Mouse (Mus musculus): ENCODE measurements around the gene Gm11037. TPM values are rescaled to one million over a fixed set of nuclear protein-coding genes. Genes with fewer than 3 reads are reported as not detected.

The Gm11037 gene
- polyA plus RNA-seq, 1 experiment from 2014 or later: not detected

- Histone ChIP-seq H3K9ac (no peak overlapping the region), H3K27ac (replicated peaks) (no peak overlapping the region), H3K4me3 (no peak overlapping the region), H3K4me1 (replicated peaks) (peaks cover 4% of the 10 kb centered on the region), H3K27me3 (no peaks in the 10 kb centered on the region), H3K4me2 (no peak overlapping the region), H3K9me3 (no peaks in the 10 kb centered on the region), H3K36me3 (no peaks in the 10 kb centered on the region)
- WGBS: 78% methylated on average over 10 of the region's 10 CpGs
- no peak for ATAC-seq (ENCODE audit: low read depth)
These were observed 997 bp upstream of the Gm11037 start for GRCm38 (mm10) chr2:131132111-131132888.

- no peak overlapping the region for H3K9ac ChIP-seq
These were observed 1.1 kb downstream of the Gm11037 start for GRCm38 (mm10) chr2:131134381-131134780.

GRCm38 (mm10) chr2:131134826-131135400 lies 1.6 kb downstream of the Gm11037 start:
- Histone ChIP-seq H3K36me3 (0 out of 2 replicates have a peak, but pooled peaks cover 3% of the 10 kb centered on the region), H3K4me3 (no peak overlapping the region), H3K9me3 (no peaks in the 10 kb centered on the region), H3K9ac (no peak overlapping the region), H3K27ac (replicated peaks) (peak overlapping the region; percentile 18; the same call in 1 of the 2 replicates), H3K27me3 (no peaks in the 10 kb centered on the region), H3K4me2 (no peak overlapping the region), H3K4me1 (replicated peaks) (no peaks in the 10 kb centered on the region)
- ATAC-seq (ENCODE audit: low read depth): no peak
- WGBS: 82% methylated on average over 8 of the region's 8 CpGs

More at GRCm38 (mm10) chr2:131134381-131134780, 1.1 kb downstream of the Gm11037 start:
- H3K27ac ChIP-seq (replicated peaks): peak overlapping the region; percentile 18; the same call in 1 of the 2 replicates
- WGBS: 33% methylated on average over 1 of the region's 1 CpGs
- no peaks in the 10 kb centered on the region for H3K27me3 ChIP-seq
- no peak for ATAC-seq (ENCODE audit: low read depth)
- H3K4me2 ChIP-seq: no peak overlapping the region
- H3K9me3 ChIP-seq: no peaks in the 10 kb centered on the region
- H3K36me3 ChIP-seq: 0 out of 2 replicates have a peak, but pooled peaks cover 3% of the 10 kb centered on the region
- no peak overlapping the region for H3K4me3 ChIP-seq
- no peaks in the 10 kb centered on the region for H3K4me1 ChIP-seq (replicated peaks)

- H3K36me3 ChIP-seq: 0 out of 2 replicates have a peak, but pooled peaks cover 3% of the 10 kb centered on the region
- H3K27me3 ChIP-seq: no peaks in the 10 kb centered on the region
- no peak for ATAC-seq (ENCODE audit: low read depth)
- H3K27ac ChIP-seq (replicated peaks): no peak overlapping the region
- H3K9ac ChIP-seq: no peak overlapping the region
- no peaks in the 10 kb centered on the region for H3K4me1 ChIP-seq (replicated peaks)
- H3K9me3 ChIP-seq: no peaks in the 10 kb centered on the region
- 69% methylated on average over 11 of the region's 11 CpGs for WGBS
- H3K4me3 ChIP-seq: no peak overlapping the region
- H3K4me2 ChIP-seq: no peak overlapping the region
These were observed 2.3 kb downstream of the Gm11037 start for GRCm38 (mm10) chr2:131135521-131136139.

GRCm38 (mm10) chr2:131138296-131138695 lies 5.0 kb downstream of the Gm11037 start:
- no peak overlapping the region for H3K4me2 ChIP-seq
- 85% methylated on average over 4 of the region's 4 CpGs for WGBS
- no peak overlapping the region for H3K4me3 ChIP-seq
- ATAC-seq (ENCODE audit: low read depth): no peak
- no peaks in the 10 kb centered on the region for H3K27me3 ChIP-seq
- H3K9ac ChIP-seq: no peak overlapping the region
- H3K36me3 ChIP-seq: peaks cover 9% of the 10 kb centered on the region
- no peak overlapping the region for H3K27ac ChIP-seq (replicated peaks)
- no peaks in the 10 kb centered on the region for H3K9me3 ChIP-seq
- peaks cover 5% of the 10 kb centered on the region for H3K4me1 ChIP-seq (replicated peaks)

- Histone ChIP-seq H3K36me3 (peaks cover 13% of the 10 kb centered on the region), H3K4me1 (replicated peaks) (peaks cover 5% of the 10 kb centered on the region), H3K9me3 (no peaks in the 10 kb centered on the region), H3K27me3 (no peaks in the 10 kb centered on the region), H3K4me3 (no peak overlapping the region), H3K4me2 (no peak overlapping the region), H3K27ac (replicated peaks) (no peak overlapping the region), H3K9ac (no peak overlapping the region)
- WGBS: 90% methylated on average over 7 of the region's 7 CpGs
- ATAC-seq (ENCODE audit: low read depth): no peak
These were observed 5.5 kb downstream of the Gm11037 start for GRCm38 (mm10) chr2:131138760-131139159.

GRCm38 (mm10) chr2:131139287-131139686 lies 6.0 kb downstream of the Gm11037 start:
- Histone ChIP-seq H3K4me3 (no peak overlapping the region), H3K4me1 (replicated peaks) (peaks cover 5% of the 10 kb centered on the region), H3K9ac (no peak overlapping the region), H3K9me3 (no peaks in the 10 kb centered on the region), H3K27me3 (no peaks in the 10 kb centered on the region), H3K4me2 (no peak overlapping the region), H3K36me3 (peaks cover 16% of the 10 kb centered on the region), H3K27ac (replicated peaks) (no peak overlapping the region)
- ATAC-seq (ENCODE audit: low read depth): no peak
- WGBS: 96% methylated on average over 5 of the region's 5 CpGs

- Histone ChIP-seq H3K9ac (no peak overlapping the region), H3K9me3 (no peaks in the 10 kb centered on the region), H3K4me3 (no peak overlapping the region), H3K4me2 (no peak overlapping the region), H3K4me1 (replicated peaks) (peaks cover 5% of the 10 kb centered on the region), H3K36me3 (peaks cover 24% of the 10 kb centered on the region), H3K27ac (replicated peaks) (no peak overlapping the region), H3K27me3 (no peaks in the 10 kb centered on the region)
- 70% methylated on average over 5 of the region's 5 CpGs for WGBS
- no peak for ATAC-seq (ENCODE audit: low read depth)
These were observed 6.7 kb downstream of the Gm11037 start for GRCm38 (mm10) chr2:131139886-131140532.

- no peaks in the 10 kb centered on the region for H3K27me3 ChIP-seq
- peaks cover 29% of the 10 kb centered on the region for H3K36me3 ChIP-seq
- H3K4me1 ChIP-seq (replicated peaks): peaks cover 5% of the 10 kb centered on the region
- H3K4me2 ChIP-seq: no peak overlapping the region
- H3K27ac ChIP-seq (replicated peaks): no peak overlapping the region
- no peak for ATAC-seq (ENCODE audit: low read depth)
- H3K4me3 ChIP-seq: no peak overlapping the region
- 83% methylated on average over 5 of the region's 5 CpGs for WGBS
- H3K9ac ChIP-seq: no peak overlapping the region
- no peaks in the 10 kb centered on the region for H3K9me3 ChIP-seq
These were observed 7.2 kb downstream of the Gm11037 start for GRCm38 (mm10) chr2:131140533-131140905.

GRCm38 (mm10) chr2:131141336-131141986 lies 8.2 kb downstream of the Gm11037 start:
- Histone ChIP-seq H3K4me3 (no peak overlapping the region), H3K9me3 (no peaks in the 10 kb centered on the region), H3K4me1 (replicated peaks) (peaks cover 5% of the 10 kb centered on the region), H3K27ac (replicated peaks) (no peak overlapping the region), H3K4me2 (no peak overlapping the region), H3K9ac (no peak overlapping the region), H3K36me3 (peaks cover 38% of the 10 kb centered on the region), H3K27me3 (no peaks in the 10 kb centered on the region)
- ATAC-seq (ENCODE audit: low read depth): no peak
- WGBS: 94% methylated on average over 8 of the region's 8 CpGs

- Histone ChIP-seq H3K36me3 (peaks cover 50% of the 10 kb centered on the region), H3K4me2 (no peak overlapping the region), H3K27ac (replicated peaks) (no peak overlapping the region), H3K4me3 (no peak overlapping the region), H3K4me1 (replicated peaks) (peaks cover 5% of the 10 kb centered on the region), H3K9me3 (no peaks in the 10 kb centered on the region), H3K27me3 (no peaks in the 10 kb centered on the region), H3K9ac (no peak overlapping the region)
- 26% methylated on average over 18 of the region's 18 CpGs for WGBS
- 0 out of 2 replicates have a peak, but pooled peaks have one; percentile 34 for ATAC-seq (ENCODE audit: low read depth)
These were observed 9.3 kb downstream of the Gm11037 start for GRCm38 (mm10) chr2:131142592-131142991.

Measured in neural tube, embryonic 13.5 days (tissue).